Mouse (Mus musculus): Measurements from ENCODE around the gene Trim31.

- TF ChIP-seq CTCF (IDR thresholded peaks at IDR 0.05; ENCODE audit: borderline replicate concordance, insufficient read depth, low read length) (no peak), POLR2A (IDR thresholded peaks at IDR 0.05; ENCODE audit: low read depth, low read length) (peak; percentile 75)
Measured at GRCm38 (mm10) chr17:36957999-36958743, 60.3 kb downstream of the Trim31 start, which contains the start of the genes Znrd1 and Znrd1as.

Data from embryonic fibroblast, embryonic 13.5 days (primary cell).